Mouse (Mus musculus): ENCODE data around the gene Cep78. TPM values are rescaled to one million over a fixed set of nuclear protein-coding genes. Genes with fewer than 3 reads are reported as not detected.

Cep78 gene
- polyA plus RNA-seq, 1 experiment from 2014 or later: 55.8 TPM

GRCm38 (mm10) chr19:15950225-15950624, 34.6 kb downstream of the Cep78 start:
- no peak overlapping the region for H3K27ac ChIP-seq (replicated peaks; ENCODE audit: low read depth, low read length)
- H3K36me3 ChIP-seq (ENCODE audit: control insufficient read depth, insufficient read depth, low read length): no peaks in the 10 kb centered on the region; the same call in 1 of the 2 replicates
- H3K4me3 ChIP-seq (ENCODE audit: low read depth, low read length): no peak overlapping the region
- H3K9ac ChIP-seq (ENCODE audit: low read length): no peak overlapping the region
- no peak overlapping the region for H3K4me2 ChIP-seq (ENCODE audit: low read depth, severe bottlenecking)
- no peaks in the 10 kb centered on the region for H3K27me3 ChIP-seq (ENCODE audit: control insufficient read depth, insufficient read depth, low read length)
- DNase-seq (ENCODE audit: low spot score) (no peak), ATAC-seq (ENCODE audit: insufficient number of reproducible peaks, low FRiP score, low TSS enrichment, low read depth) (no peak)
- H3K9me3 ChIP-seq (ENCODE audit: control insufficient read depth, low read length): no peaks in the 10 kb centered on the region
- WGBS: 95% methylated on average over 3 of the region's 3 CpGs
- H3K4me1 ChIP-seq (ENCODE audit: control insufficient read depth, insufficient read depth, low read length): no peaks in the 10 kb centered on the region

DNA sequence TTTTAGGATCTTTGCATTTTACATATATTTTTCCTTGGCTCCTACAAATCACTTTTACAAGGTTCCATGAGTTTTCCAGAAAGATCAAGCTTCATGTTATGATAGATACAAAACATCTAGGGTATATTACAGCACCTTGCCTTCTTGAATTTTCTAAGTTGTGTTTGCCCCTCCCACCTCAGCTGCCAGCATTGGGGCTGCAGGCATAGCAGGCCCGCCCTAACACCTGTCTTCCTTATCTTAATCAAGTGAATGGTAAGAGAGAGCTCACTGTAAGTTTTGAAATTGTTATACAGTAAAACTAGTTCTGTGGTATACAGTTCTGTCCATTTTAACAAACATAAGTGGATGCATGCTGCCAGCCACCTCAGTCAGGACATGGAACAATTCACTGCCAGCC, 35.9 kb downstream of the Cep78 start:
- Histone ChIP-seq H3K27me3 (ENCODE audit: control insufficient read depth, insufficient read depth, low read length) (no peaks in the 10 kb centered on the region), H3K27ac (replicated peaks; ENCODE audit: low read depth, low read length) (no peak overlapping the region)
- WGBS: 85% methylated on average over 1 of the region's 1 CpGs

GRCm38 (mm10) chr19:15948426-15948825, 36.4 kb downstream of the Cep78 start:
- no peak overlapping the region for H3K27ac ChIP-seq (replicated peaks; ENCODE audit: low read depth, low read length)
- DNase-seq (ENCODE audit: low spot score) (no peak), ATAC-seq (ENCODE audit: insufficient number of reproducible peaks, low FRiP score, low TSS enrichment, low read depth) (no peak)
- no peaks in the 10 kb centered on the region for H3K9me3 ChIP-seq (ENCODE audit: control insufficient read depth, low read length)
- H3K27me3 ChIP-seq (ENCODE audit: control insufficient read depth, insufficient read depth, low read length): no peaks in the 10 kb centered on the region
- H3K36me3 ChIP-seq (ENCODE audit: control insufficient read depth, insufficient read depth, low read length): no peaks in the 10 kb centered on the region
- H3K4me3 ChIP-seq (ENCODE audit: low read depth, low read length): no peak overlapping the region
- no peak overlapping the region for H3K4me2 ChIP-seq (ENCODE audit: low read depth, severe bottlenecking)
- 56% methylated on average over 7 of the region's 7 CpGs for WGBS
- H3K4me1 ChIP-seq (ENCODE audit: control insufficient read depth, insufficient read depth, low read length): no peaks in the 10 kb centered on the region
- H3K9ac ChIP-seq (ENCODE audit: low read length): no peak overlapping the region

More for the DNA sequence above, 35.9 kb downstream of the Cep78 start:
- DNase-seq (ENCODE audit: low spot score) (no peak), ATAC-seq (ENCODE audit: insufficient number of reproducible peaks, low FRiP score, low TSS enrichment, low read depth) (no peak)
- H3K36me3 ChIP-seq (ENCODE audit: control insufficient read depth, insufficient read depth, low read length): no peaks in the 10 kb centered on the region
- H3K4me1 ChIP-seq (ENCODE audit: control insufficient read depth, insufficient read depth, low read length): no peaks in the 10 kb centered on the region
- no peak overlapping the region for H3K9ac ChIP-seq (ENCODE audit: low read length)
- H3K4me3 ChIP-seq (ENCODE audit: low read depth, low read length): no peak overlapping the region
- no peak overlapping the region for H3K4me2 ChIP-seq (ENCODE audit: low read depth, severe bottlenecking)
- H3K9me3 ChIP-seq (ENCODE audit: control insufficient read depth, low read length): no peaks in the 10 kb centered on the region

DNA sequence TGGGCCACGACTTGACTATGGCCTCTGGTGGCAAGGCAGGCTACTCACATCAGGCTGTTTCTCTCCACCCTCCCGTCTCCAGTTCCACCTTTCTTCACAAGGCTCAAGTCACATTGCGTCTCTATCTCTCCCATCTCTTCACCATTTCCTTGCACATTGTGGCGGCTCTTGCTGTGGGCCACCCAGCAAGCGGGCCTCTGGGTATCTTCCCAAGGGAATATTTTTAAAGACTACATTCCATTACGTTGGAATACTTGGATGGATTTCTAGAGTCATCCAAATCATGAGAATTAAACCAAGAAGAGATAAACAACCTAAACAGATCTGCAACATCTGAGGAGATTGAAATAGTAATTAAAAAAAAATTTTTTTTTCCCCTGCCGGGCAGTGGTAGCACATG, 37.6 kb downstream of the Cep78 start, which contains the start of gene Psat1:
TSS of gene Psat1 (minus strand) at position 101 of the 400 bp plus-strand sequence.
- 88% methylated on average over 7 of the region's 7 CpGs for WGBS
- no peak within 1 kb of the TSS for H3K4me3 ChIP-seq (ENCODE audit: low read depth, low read length)
- DNase-seq (ENCODE audit: low spot score) (no peak), ATAC-seq (ENCODE audit: insufficient number of reproducible peaks, low FRiP score, low TSS enrichment, low read depth) (no peak)
- no peak within 1 kb of the TSS for H3K27ac ChIP-seq (replicated peaks; ENCODE audit: low read depth, low read length)
- no peaks in the 10 kb centered on the region for H3K36me3 ChIP-seq (ENCODE audit: control insufficient read depth, insufficient read depth, low read length)
- no peaks in the 10 kb centered on the region for H3K9me3 ChIP-seq (ENCODE audit: control insufficient read depth, low read length)
- no peak within 1 kb of the TSS for H3K9ac ChIP-seq (ENCODE audit: low read length)
- no peak within 1 kb of the TSS for H3K4me2 ChIP-seq (ENCODE audit: low read depth, severe bottlenecking)
- no peaks in the 10 kb centered on the region for H3K27me3 ChIP-seq (ENCODE audit: control insufficient read depth, insufficient read depth, low read length)
- no peaks in the 10 kb centered on the region for H3K4me1 ChIP-seq (ENCODE audit: control insufficient read depth, insufficient read depth, low read length)

- no peaks in the 10 kb centered on the region for H3K4me1 ChIP-seq (ENCODE audit: control insufficient read depth, insufficient read depth, low read length)
- WGBS: 73% methylated on average over 10 of the region's 10 CpGs
- H3K27ac ChIP-seq (replicated peaks; ENCODE audit: low read depth, low read length): no peak overlapping the region
- no peaks in the 10 kb centered on the region for H3K36me3 ChIP-seq (ENCODE audit: control insufficient read depth, insufficient read depth, low read length)
- H3K9ac ChIP-seq (ENCODE audit: low read length): no peak overlapping the region
- DNase-seq (ENCODE audit: low spot score) (no peak), ATAC-seq (ENCODE audit: insufficient number of reproducible peaks, low FRiP score, low TSS enrichment, low read depth) (no peak)
- H3K4me2 ChIP-seq (ENCODE audit: low read depth, severe bottlenecking): no peak overlapping the region
- no peak overlapping the region for H3K4me3 ChIP-seq (ENCODE audit: low read depth, low read length)
- no peaks in the 10 kb centered on the region for H3K9me3 ChIP-seq (ENCODE audit: control insufficient read depth, low read length)
- no peaks in the 10 kb centered on the region for H3K27me3 ChIP-seq (ENCODE audit: control insufficient read depth, insufficient read depth, low read length)
Observed at GRCm38 (mm10) chr19:15946663-15947062, 38.1 kb downstream of the Cep78 start.

DNA sequence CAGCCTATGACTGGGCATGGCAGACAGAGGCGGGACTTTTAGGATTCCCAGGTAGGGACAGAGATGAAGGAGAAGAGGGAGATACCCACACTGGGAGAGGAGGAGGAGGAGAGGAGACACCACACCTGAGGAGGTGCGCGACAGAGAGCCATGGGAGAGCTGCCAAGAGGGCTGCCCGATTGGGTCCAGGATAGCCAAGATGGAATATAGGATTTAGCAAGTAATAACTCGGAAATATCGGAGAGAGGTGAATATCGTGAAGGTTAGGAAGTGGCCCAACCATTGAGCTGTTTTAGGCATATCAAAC, 41.7 kb downstream of the Cep78 start:
- Histone ChIP-seq H3K4me3 (ENCODE audit: low read depth, low read length) (no peak overlapping the region), H3K27ac (replicated peaks; ENCODE audit: low read depth, low read length) (no peak overlapping the region), H3K36me3 (ENCODE audit: control insufficient read depth, insufficient read depth, low read length) (no peaks in the 10 kb centered on the region), H3K4me2 (ENCODE audit: low read depth, severe bottlenecking) (no peak overlapping the region), H3K9ac (ENCODE audit: low read length) (no peak overlapping the region), H3K4me1 (ENCODE audit: control insufficient read depth, insufficient read depth, low read length) (no peaks in the 10 kb centered on the region), H3K27me3 (ENCODE audit: control insufficient read depth, insufficient read depth, low read length) (no peaks in the 10 kb centered on the region), H3K9me3 (ENCODE audit: control insufficient read depth, low read length) (no peaks in the 10 kb centered on the region)
- 80% methylated on average over 7 of the region's 7 CpGs for WGBS
- DNase-seq (ENCODE audit: low spot score) (no peak), ATAC-seq (ENCODE audit: insufficient number of reproducible peaks, low FRiP score, low TSS enrichment, low read depth) (no peak)

DNA sequence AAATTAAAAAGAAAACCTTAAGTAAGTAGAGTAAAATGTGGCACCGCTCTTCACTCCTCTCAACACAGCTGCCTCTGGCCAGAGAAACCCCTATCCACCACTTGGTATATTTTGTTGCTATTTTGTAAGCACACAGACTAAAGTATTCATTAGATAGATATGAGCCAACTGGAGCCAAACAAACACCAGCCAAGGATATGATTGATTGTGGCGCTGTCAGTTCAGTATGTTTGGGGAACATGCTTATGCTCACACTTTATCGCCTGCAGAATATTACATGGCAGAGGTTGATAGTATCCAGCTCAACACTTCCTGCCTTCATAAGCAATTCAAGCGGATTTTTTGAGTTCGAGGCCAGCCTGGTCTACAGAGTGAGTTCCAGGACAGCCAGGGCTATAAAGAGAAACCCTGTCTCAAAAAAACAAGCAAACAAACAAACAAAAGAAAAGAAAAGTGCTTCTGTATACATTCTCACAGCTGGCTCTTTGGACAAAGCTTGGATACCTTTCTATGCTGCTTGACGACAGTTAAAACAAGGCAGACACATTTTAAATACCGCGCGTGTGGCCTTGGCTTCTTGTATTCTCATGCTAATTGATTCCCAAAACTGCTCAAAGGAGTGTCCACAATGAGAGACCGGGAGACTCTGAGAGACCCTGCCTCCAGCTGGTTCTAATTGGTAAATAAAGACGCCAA, 42.2 kb downstream of the Cep78 start:
- Histone ChIP-seq H3K4me2 (ENCODE audit: low read depth, severe bottlenecking) (no peak overlapping the region), H3K9ac (ENCODE audit: low read length) (no peak overlapping the region), H3K4me3 (ENCODE audit: low read depth, low read length) (no peak overlapping the region), H3K27me3 (ENCODE audit: control insufficient read depth, insufficient read depth, low read length) (no peaks in the 10 kb centered on the region), H3K9me3 (ENCODE audit: control insufficient read depth, low read length) (no peaks in the 10 kb centered on the region), H3K27ac (replicated peaks; ENCODE audit: low read depth, low read length) (no peak overlapping the region), H3K4me1 (ENCODE audit: control insufficient read depth, insufficient read depth, low read length) (no peaks in the 10 kb centered on the region), H3K36me3 (ENCODE audit: control insufficient read depth, insufficient read depth, low read length) (no peaks in the 10 kb centered on the region)
- WGBS: 61% methylated on average over 11 of the region's 11 CpGs
- ATAC-seq (ENCODE audit: insufficient number of reproducible peaks, low FRiP score, low TSS enrichment, low read depth): no peak
- DNase-seq (ENCODE audit: low spot score): no peak

DNA sequence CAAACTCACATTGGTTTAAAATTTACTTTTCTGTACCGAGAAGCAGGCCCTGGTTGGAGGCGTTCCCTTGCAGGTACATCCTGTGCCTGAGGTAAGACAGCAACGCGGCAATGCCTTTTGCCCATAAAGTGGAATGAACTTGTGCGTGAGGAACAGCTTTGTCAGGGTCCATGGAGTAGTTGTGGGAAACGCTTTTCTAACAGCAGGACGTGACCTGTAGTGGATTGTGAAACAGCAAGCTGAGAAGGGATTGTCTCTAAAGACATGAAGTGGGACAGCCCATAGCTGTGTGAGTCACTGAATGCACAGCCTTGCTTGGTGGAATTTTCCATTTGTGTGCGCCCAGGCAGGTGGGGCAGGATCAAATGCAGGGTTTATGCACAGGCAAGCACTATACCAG, 43.4 kb downstream of the Cep78 start:
- no peak overlapping the region for H3K4me2 ChIP-seq (ENCODE audit: low read depth, severe bottlenecking)
- H3K9me3 ChIP-seq (ENCODE audit: control insufficient read depth, low read length): no peaks in the 10 kb centered on the region
- no peak for DNase-seq (ENCODE audit: low spot score)
- H3K9ac ChIP-seq (ENCODE audit: low read length): no peak overlapping the region
- H3K36me3 ChIP-seq (ENCODE audit: control insufficient read depth, insufficient read depth, low read length): no peaks in the 10 kb centered on the region
- H3K27me3 ChIP-seq (ENCODE audit: control insufficient read depth, insufficient read depth, low read length): no peaks in the 10 kb centered on the region
- 87% methylated on average over 8 of the region's 8 CpGs for WGBS
- no peak for ATAC-seq (ENCODE audit: insufficient number of reproducible peaks, low FRiP score, low TSS enrichment, low read depth)
- H3K4me3 ChIP-seq (ENCODE audit: low read depth, low read length): no peak overlapping the region
- no peaks in the 10 kb centered on the region for H3K4me1 ChIP-seq (ENCODE audit: control insufficient read depth, insufficient read depth, low read length)
- H3K27ac ChIP-seq (replicated peaks; ENCODE audit: low read depth, low read length): no peak overlapping the region

DNA sequence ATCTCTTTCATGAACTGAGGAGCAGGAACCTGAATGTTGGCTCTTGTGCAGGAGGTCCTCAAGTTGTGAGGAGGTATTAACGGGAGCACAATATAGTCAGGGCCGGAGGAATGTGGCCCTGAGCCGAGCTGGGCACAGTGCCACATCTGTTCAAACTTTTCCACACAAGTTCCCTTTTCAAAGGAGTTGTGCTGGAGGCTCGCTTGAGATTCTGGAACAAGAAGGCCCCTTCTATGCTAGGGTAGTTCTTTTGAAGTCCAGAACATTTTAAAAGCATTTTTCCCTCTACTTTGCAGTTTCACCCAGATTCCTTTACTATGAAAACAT, 59.1 kb downstream of the Cep78 start:
- Histone ChIP-seq H3K4me3 (ENCODE audit: low read depth, low read length) (no peak overlapping the region), H3K9me3 (ENCODE audit: control insufficient read depth, low read length) (no peaks in the 10 kb centered on the region), H3K4me1 (ENCODE audit: control insufficient read depth, insufficient read depth, low read length) (peaks cover 6% of the 10 kb centered on the region), H3K4me2 (ENCODE audit: low read depth, severe bottlenecking) (peak overlapping the region; percentile 95), H3K36me3 (ENCODE audit: control insufficient read depth, insufficient read depth, low read length) (no peaks in the 10 kb centered on the region), H3K9ac (ENCODE audit: low read length) (no peak overlapping the region), H3K27ac (replicated peaks; ENCODE audit: low read depth, low read length) (no peak overlapping the region), H3K27me3 (ENCODE audit: control insufficient read depth, insufficient read depth, low read length) (no peaks in the 10 kb centered on the region)
- WGBS: 35% methylated on average over 4 of the region's 4 CpGs
- peak; percentile 36 for DNase-seq (ENCODE audit: low spot score)
- no peak for ATAC-seq (ENCODE audit: insufficient number of reproducible peaks, low FRiP score, low TSS enrichment, low read depth)

Data from limb, embryonic 11.5 days (tissue).